Mouse (Mus musculus) hindbrain, embryonic 15.5 days (tissue): Measurements from ENCODE around the gene Spdya. TPM values are rescaled to one million over a fixed set of nuclear protein-coding genes. Genes with fewer than 3 reads are reported as not detected.
"Not testable (repeated sequence)": the region's sequence is repeated elsewhere in the genome, so short reads cannot be mapped to it uniquely, and the experiment has no call there.

Source experiments
- ATAC-seq: fragments of 200-750 bp; cut with Nextera tagmentation; 2 replicates; pipeline ENCODE4 v1.8.0; 2017; ENCODE audit warnings: low read depth, moderate number of reproducible peaks, moderate TSS enrichment; ENCODE audit not compliant: low FRiP score
- H3K27ac ChIP-seq: fragments of 300-500 bp; sonication (generic); replicated peaks from 2 replicates; pipeline ENCODE4 v1.5.1; 2015; ENCODE audit warnings: mild to moderate bottlenecking, inconsistent platforms
- H3K27me3 ChIP-seq: fragments of 300-500 bp; sonication (generic); 2 replicates; pipeline ENCODE4 v1.6.1; 2015; ENCODE audit warnings: control low read depth, inconsistent platforms
- H3K36me3 ChIP-seq: fragments of 300-500 bp; sonication (generic); 2 replicates; pipeline ENCODE4 v1.6.1; 2015; ENCODE audit warnings: control low read depth, inconsistent platforms
- H3K4me1 ChIP-seq: fragments of 300-500 bp; sonication (generic); replicated peaks from 2 replicates; pipeline ENCODE4 v1.6.1; 2015; ENCODE audit warnings: control low read depth, inconsistent platforms
- H3K4me2 ChIP-seq: fragments of 300-500 bp; sonication (generic); 2 replicates; pipeline ENCODE4 v1.6.1; 2015; ENCODE audit warnings: moderate library complexity, mild to moderate bottlenecking, inconsistent platforms
- H3K4me3 ChIP-seq: fragments of 300-500 bp; sonication (generic); 2 replicates; pipeline ENCODE4 v1.5.1; 2015; ENCODE audit warnings: mild to moderate bottlenecking, inconsistent platforms
- H3K9ac ChIP-seq: fragments of 300-500 bp; sonication (generic); 2 replicates; pipeline ENCODE4 v1.6.1; 2015; ENCODE audit warnings: inconsistent platforms
- H3K9me3 ChIP-seq: fragments of 300-500 bp; sonication (generic); 2 replicates; pipeline ENCODE4 v1.6.1; 2016; ENCODE audit warnings: control low read depth, inconsistent platforms
- whole genome bisulfite sequencing: fragments of 180-500 bp; shearing (Covaris S2); methylation state at CpG from one replicate; pipeline ENCODE4 v1.1.7; 2015; 5-methylcytosine and 5-hydroxymethylcytosine counted together
- polyA plus RNA-seq: library from polyadenylated mRNA; unstranded; fragments of >200 nt; fragmentation: Nextera tagmentation; extraction: Ambion mirVana; gene quantifications from 2 replicates; pipeline ENCODE4 v1.2.1, GENCODE M21; 2015

The Spdya gene
- 1.2 and 1.5 TPM in 2 replicates for polyA plus RNA-seq

DNA sequence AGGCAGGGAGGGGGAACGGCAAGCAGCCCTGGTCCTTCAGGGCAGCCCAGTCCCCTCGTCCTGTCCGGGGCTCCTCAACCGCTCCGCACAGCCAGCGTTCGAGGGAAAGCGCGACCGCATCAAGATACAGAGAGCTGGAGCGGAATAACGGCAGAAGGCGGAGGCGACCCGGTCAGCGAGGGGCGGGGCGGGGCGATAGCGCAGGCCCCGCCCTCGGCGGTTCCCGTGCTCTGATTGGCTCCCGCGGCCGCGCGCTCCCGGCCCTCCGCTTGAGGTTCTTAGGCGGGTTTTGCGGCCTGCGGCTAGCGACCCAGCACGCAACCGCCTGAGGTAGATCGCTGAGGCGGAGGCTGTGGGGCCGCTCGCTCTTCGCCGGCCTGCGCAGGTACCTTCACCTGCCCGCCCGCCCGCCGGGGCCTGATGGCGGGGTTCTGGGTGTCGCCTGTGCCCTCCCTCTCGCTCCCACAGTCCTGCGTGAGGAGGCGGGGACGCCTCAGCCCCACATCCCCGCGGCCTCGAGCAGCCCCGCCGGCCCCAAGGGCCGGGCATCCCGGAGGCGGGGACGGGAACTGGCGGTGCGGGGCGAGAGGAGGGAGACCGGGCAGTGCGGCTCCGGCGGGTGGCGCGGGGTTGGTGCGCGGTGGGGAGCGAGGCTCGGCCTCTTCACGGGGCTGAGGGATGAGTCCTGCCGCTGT lies at the start of gene Spdya:
Gene Spdya, plus strand, starts transcription at position 305 of the 695 bp plus-strand sequence.
- WGBS = under 1% methylated on average over 72 of the region's 78 CpGs
- peak; percentile 97 for ATAC-seq

DNA sequence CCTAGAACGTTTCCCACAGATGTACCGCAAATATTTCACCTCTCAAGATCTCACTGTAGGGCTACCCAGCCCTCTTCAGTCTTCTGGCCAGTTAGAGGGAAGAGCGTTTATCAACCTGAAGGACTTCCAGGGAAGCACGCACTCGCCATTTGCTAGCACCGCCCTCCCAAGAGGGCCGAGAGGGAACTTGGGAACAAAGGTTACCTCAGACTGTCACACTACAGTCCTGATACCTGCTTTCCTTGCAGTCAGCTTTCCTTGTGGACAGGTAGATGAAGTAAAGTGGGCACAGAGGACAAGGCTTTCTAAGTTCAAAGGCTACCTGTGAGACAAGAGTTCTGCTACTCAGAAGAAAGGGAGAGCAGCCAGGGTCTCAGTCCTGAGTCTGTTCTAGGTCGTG lies 45.0 kb upstream of the Spdya start:
- no peak for ATAC-seq
- no peak overlapping the region for H3K27ac ChIP-seq
- no peaks in the 10 kb centered on the region for H3K4me1 ChIP-seq
- H3K36me3 ChIP-seq = no peaks in the 10 kb centered on the region
- H3K4me2 ChIP-seq = no peak overlapping the region
- 93% methylated on average over 8 of the region's 8 CpGs for WGBS
- H3K9ac ChIP-seq = no peak overlapping the region
- H3K27me3 ChIP-seq = no peaks in the 10 kb centered on the region
- H3K9me3 ChIP-seq = no peaks in the 10 kb centered on the region
- H3K4me3 ChIP-seq = no peak overlapping the region

More for the DNA sequence above, at the start of gene Spdya:
- peak within 1 kb of the TSS; percentile 71 for H3K4me3 ChIP-seq
- peak within 1 kb of the TSS; percentile 79 for H3K27ac ChIP-seq
- H3K9ac ChIP-seq = peak within 1 kb of the TSS; percentile 65
- peaks cover 13% of the 10 kb centered on the region for H3K4me1 ChIP-seq
- H3K36me3 ChIP-seq = no peaks in the 10 kb centered on the region
- H3K4me2 ChIP-seq = peak within 1 kb of the TSS; percentile 91
- no peaks in the 10 kb centered on the region for H3K9me3 ChIP-seq
- H3K27me3 ChIP-seq = peaks cover 21% of the 10 kb centered on the region; the same call in 1 of the 2 replicates

DNA sequence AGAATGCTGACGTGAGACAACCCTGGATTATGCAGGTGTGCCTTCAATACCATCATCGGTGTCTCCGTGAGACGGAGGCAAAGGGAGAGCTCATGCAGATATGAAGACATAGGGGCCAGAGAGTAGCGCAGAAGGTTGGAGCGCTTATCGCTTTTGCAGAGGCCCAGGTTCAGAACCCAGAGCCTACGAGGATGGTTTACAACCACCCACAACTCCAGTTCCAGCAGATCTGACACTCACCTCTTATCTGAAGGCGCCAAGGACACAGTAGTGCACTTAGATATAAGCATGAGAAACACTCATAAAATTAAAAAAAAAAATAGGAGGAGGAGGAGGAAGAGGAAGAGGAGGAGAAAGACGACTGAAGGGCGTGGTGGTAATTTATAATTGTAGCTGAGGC lies 41.6 kb upstream of the Spdya start:
- no peaks in the 10 kb centered on the region for H3K9me3 ChIP-seq
- ATAC-seq = no peak
- 99% methylated on average over 11 of the region's 11 CpGs for WGBS
- no peaks in the 10 kb centered on the region for H3K27me3 ChIP-seq
- no peak overlapping the region for H3K27ac ChIP-seq
- H3K4me1 ChIP-seq = no peaks in the 10 kb centered on the region
- H3K36me3 ChIP-seq = no peaks in the 10 kb centered on the region
- no peak overlapping the region for H3K9ac ChIP-seq
- H3K4me3 ChIP-seq = no peak overlapping the region
- no peak overlapping the region for H3K4me2 ChIP-seq

DNA sequence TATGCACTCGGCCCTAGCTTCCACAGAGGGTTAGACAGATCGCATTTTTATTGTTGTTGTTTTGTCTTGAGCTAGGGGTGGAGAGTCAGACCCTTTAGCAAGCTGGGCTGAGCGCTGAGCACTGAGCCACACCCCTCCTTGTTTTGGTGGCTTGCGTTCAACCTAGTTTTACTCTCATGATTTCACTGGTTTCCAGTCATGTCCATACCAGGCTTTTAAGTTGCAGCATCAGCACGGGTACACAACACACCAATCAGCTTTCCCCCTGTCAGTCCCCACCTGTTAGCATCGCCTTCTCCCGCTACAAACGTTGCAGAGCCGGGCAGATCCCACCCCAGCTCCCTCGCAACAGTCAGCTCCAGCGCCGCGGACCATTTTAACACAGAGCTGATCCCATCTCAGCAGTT lies 25.6 kb upstream of the Spdya start:
- WGBS = under 1% methylated on average over 13 of the region's 13 CpGs
- peak overlapping the region; percentile 91; the same call in 1 of the 2 replicates for H3K27ac ChIP-seq
- H3K9me3 ChIP-seq = no peaks in the 10 kb centered on the region
- peak overlapping the region; percentile 46 for H3K4me3 ChIP-seq
- peak; percentile 13; the same call in 1 of the 2 replicates for ATAC-seq
- no peaks in the 10 kb centered on the region for H3K36me3 ChIP-seq
- H3K4me1 ChIP-seq = peaks cover 16% of the 10 kb centered on the region
- peak overlapping the region; percentile 51 for H3K9ac ChIP-seq
- H3K27me3 ChIP-seq = no peaks in the 10 kb centered on the region
- peak overlapping the region; percentile 68 for H3K4me2 ChIP-seq

DNA sequence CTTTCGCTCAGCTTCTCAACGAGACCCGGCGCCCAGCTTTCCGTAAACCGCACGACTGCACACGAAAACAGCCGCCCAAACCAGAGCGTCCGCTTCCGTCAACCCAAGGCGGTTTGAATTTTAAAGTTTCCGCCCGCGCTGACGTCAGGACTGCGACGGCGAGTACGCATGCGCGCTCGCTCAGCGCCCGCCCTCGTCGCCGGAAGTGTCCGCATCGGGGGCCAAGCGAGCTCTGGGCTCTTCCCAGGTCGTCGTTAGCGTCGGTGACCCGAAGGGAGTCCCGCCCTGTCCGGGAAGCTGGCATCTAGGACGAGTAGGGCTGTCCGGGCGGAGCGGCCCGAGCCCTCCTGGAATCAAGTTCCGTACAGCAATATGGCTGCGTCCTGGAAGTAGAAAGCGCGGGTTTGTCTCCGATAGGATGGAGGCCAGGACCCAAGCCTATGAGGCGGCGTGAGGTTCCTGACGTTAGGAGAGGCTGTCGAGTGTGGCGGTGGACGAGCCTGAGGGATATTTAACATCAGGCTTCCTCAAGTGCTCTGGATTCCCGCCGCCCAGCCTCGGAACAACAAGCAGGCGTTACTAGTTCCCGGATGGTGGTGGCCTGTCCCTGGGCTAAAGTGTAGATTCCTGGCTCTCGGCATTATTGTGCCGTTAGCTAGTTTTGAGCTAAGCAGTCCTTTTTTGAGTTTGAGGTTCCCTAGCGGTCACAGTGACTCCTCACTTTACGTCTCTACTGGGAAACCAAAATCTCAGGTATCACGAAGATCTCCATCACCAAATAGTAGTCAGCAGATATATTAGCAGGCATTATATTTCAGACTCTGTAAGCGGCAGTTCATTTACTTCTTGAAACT lies 24.9 kb upstream of the Spdya start, which contains the start of gene Ndc80:
Gene Ndc80, minus strand, starts transcription at position 147 of the 854 bp plus-strand sequence.
- H3K4me2 ChIP-seq = peak within 1 kb of the TSS; percentile 68
- H3K36me3 ChIP-seq = no peaks in the 10 kb centered on the region

DNA sequence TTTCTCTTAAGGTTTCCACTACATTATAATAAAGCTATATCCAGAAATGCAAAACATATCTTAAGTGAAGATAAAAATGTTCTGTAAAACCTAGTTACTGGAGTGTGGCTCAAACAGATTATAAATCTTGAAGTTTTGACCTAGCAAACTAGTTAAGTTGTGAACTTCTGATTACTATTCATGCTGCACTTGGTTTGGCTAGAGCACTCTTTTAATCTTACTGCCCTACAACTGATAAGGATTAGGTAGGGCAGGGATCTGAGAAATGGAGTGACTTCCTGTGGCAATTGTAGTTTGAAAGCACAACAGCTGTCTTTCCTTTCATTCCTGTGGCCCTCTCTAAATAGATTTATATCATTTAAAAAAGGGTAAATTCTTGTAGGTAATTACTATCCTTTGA lies 23.8 kb upstream of the Spdya start:
- Histone ChIP-seq H3K36me3 (no peaks in the 10 kb centered on the region), H3K4me2 (no peak overlapping the region; the same call in 1 of the 2 replicates), H3K27ac (no peak overlapping the region), H3K9ac (no peak overlapping the region), H3K4me1 (peaks cover 16% of the 10 kb centered on the region), H3K27me3 (no peaks in the 10 kb centered on the region), H3K9me3 (no peaks in the 10 kb centered on the region), H3K4me3 (no peak overlapping the region)
- no peak for ATAC-seq

More for the DNA sequence above, 24.9 kb upstream of the Spdya start, which contains the start of gene Ndc80:
- Histone ChIP-seq H3K27ac (peak within 1 kb of the TSS; percentile 91), H3K4me1 (peaks cover 16% of the 10 kb centered on the region), H3K27me3 (no peaks in the 10 kb centered on the region), H3K9ac (peak within 1 kb of the TSS; percentile 51), H3K9me3 (no peaks in the 10 kb centered on the region), H3K4me3 (peak within 1 kb of the TSS; percentile 46)
- peak; percentile 98 for ATAC-seq
- WGBS = under 1% methylated on average over 66 of the region's 66 CpGs

DNA sequence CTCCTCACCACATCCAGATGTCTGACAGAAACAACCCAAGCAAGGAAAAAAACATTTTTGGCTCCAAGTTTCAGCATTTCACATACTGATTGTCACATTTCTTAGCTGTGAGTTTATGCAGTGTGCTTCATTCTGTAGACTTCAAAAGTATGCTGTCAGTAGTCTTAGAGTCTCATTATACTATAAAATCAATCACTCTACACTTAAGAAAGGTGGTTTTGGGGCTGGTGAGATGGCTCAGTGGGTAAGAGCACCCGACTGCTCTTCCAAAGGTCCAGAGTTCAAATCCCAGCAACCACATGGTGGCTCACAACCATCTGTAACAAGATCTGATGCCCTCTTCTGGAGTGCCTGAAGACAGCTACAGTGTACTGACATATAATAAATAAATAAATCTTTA lies 16.3 kb upstream of the Spdya start:
- whole genome bisulfite sequencing = 83% methylated on average over 1 of the region's 1 CpGs
- H3K27me3 ChIP-seq, H3K9me3 ChIP-seq, H3K9ac ChIP-seq, ATAC-seq, H3K4me1 ChIP-seq, H3K4me2 ChIP-seq, H3K27ac ChIP-seq, H3K4me3 ChIP-seq, H3K36me3 ChIP-seq: not testable (repeated sequence)

DNA sequence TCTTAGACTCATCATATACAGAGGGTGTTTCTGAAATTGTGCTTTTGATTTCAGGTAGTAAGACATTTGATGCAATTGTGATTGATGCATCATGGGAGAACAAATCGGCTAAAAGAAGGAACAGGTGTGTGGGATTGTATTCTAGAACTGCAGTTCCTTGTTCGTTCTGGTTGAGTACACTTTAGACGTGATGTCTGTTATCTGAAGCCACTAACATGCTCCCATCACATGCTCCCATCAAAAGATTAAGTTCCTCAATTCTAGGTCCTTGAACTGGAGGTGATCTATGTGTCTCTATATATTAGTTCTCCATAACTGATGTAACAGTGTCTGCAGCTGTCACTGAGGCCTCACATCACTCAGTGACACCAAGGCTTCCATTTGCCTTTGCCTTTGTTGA lies 14.7 kb upstream of the Spdya start:
- H3K4me2 ChIP-seq = no peak overlapping the region
- no peak overlapping the region for H3K27ac ChIP-seq
- H3K9ac ChIP-seq = no peak overlapping the region
- H3K4me3 ChIP-seq = no peak overlapping the region
- WGBS = 89% methylated on average over 3 of the region's 3 CpGs
- ATAC-seq = no peak
- no peaks in the 10 kb centered on the region for H3K9me3 ChIP-seq
- H3K27me3 ChIP-seq = no peaks in the 10 kb centered on the region
- H3K4me1 ChIP-seq = no peaks in the 10 kb centered on the region
- H3K36me3 ChIP-seq = no peaks in the 10 kb centered on the region

DNA sequence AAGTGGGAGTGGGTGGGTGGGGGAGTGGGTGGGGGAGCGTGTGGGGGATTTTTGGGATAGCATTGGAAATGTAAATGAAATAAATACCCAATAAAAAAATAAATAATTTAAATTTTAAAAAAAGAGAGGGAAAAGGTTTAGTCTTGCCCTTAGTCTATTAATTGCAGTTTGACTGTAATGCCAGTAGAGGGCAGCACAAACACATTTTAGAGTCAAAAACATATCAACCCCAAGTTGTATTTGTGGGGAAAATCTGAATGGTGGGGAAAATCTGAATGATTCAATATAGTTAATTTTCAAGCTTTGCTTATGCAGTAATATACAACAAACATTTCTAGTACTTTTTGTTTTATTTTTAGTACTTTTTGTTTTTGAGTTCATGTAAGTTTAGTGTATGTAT lies 3.3 kb upstream of the Spdya start:
- no peak for ATAC-seq
- H3K4me3 ChIP-seq = no peak overlapping the region
- H3K27ac ChIP-seq = no peak overlapping the region
- peaks cover 13% of the 10 kb centered on the region for H3K4me1 ChIP-seq
- H3K9me3 ChIP-seq = no peaks in the 10 kb centered on the region
- H3K27me3 ChIP-seq = peaks cover 16% of the 10 kb centered on the region; the same call in 1 of the 2 replicates
- WGBS = 5% methylated on average over 1 of the region's 1 CpGs
- H3K36me3 ChIP-seq = no peaks in the 10 kb centered on the region
- no peak overlapping the region for H3K9ac ChIP-seq
- H3K4me2 ChIP-seq = no peak overlapping the region

DNA sequence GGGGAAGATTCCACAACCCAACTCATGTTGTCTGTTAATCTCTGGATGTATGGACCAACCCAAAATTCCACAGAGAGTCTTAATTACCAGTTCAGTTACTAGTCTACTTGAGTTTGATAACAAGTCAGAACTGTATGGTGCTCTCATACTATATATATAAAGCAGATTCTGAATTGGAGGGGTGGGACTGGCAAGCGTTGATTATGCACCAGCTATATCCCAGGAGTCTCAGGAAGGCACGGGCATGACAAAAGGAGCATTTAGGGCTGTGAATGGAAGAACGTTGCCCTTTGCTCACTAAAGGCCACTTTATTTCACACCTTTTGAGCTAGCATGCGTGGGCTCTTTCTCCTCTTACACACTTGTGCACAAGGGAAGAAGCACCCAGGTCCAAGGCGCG lies 511 bp upstream of the Spdya start:
- Histone ChIP-seq H3K4me1 (peaks cover 13% of the 10 kb centered on the region), H3K27me3 (peaks cover 21% of the 10 kb centered on the region; the same call in 1 of the 2 replicates), H3K4me2 (peak overlapping the region; percentile 91), H3K4me3 (peak overlapping the region; percentile 71), H3K9ac (peak overlapping the region; percentile 65), H3K36me3 (no peaks in the 10 kb centered on the region), H3K9me3 (no peaks in the 10 kb centered on the region), H3K27ac (peak overlapping the region; percentile 60; the same call in 1 of the 2 replicates)
- WGBS = 4% methylated on average over 6 of the region's 6 CpGs
- no peak for ATAC-seq

DNA sequence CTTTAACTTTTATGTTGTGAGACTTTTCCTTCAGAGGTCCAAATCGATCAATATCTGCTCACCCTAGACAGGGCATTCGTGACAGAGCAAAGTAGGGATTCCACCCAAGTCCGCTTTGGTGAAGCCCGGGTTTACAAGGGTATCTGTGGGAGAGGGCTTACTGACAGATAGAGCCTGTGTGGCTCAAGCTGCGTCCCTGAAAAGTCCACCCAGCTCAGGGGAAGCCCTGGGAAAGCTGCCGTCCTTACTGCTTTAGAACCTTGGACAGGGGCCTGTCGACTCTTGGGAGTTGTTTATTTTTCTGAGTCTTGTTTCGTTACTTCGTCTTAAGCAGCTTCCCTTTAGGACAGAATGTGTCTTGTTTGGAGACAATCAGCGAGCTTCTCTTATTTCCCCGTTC lies 1.0 kb downstream of the Spdya start:
- H3K4me3 ChIP-seq = peak overlapping the region; percentile 71
- H3K9me3 ChIP-seq = no peaks in the 10 kb centered on the region
- no peaks in the 10 kb centered on the region for H3K36me3 ChIP-seq
- WGBS = 14% methylated on average over 11 of the region's 11 CpGs
- 0 out of 2 replicates have a peak overlapping the region, but pooled peaks have one; percentile 13 for H3K9ac ChIP-seq
- no peak for ATAC-seq
- no peak overlapping the region for H3K27ac ChIP-seq
- peaks cover 13% of the 10 kb centered on the region for H3K4me1 ChIP-seq
- H3K27me3 ChIP-seq = peaks cover 21% of the 10 kb centered on the region; the same call in 1 of the 2 replicates
- H3K4me2 ChIP-seq = peak overlapping the region; percentile 91

DNA sequence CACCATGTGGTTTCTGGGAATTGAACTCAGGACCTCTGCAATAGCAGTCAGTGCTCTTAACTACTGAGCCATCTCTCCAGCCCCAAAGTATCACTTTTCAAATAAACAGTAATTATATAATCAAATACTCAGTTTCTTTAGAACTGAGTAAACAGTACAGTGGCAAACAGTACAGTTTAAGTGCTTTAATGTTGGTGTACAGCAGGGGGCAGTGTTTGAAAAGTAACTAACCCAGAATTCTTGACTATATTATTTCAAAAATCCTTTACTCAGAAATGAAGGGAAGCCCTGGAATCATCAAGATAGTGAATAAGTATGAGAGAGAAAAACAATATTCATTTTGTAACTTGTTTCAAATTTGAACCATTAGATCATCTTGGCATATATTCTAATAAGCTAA lies 9.8 kb downstream of the Spdya start:
- Histone ChIP-seq H3K9ac (no peak overlapping the region), H3K4me3 (no peak overlapping the region), H3K27ac (no peak overlapping the region), H3K4me2 (no peak overlapping the region), H3K36me3 (no peaks in the 10 kb centered on the region), H3K27me3 (no peaks in the 10 kb centered on the region), H3K4me1 (no peaks in the 10 kb centered on the region), H3K9me3 (no peaks in the 10 kb centered on the region)
- no peak for ATAC-seq
